Mouse (Mus musculus) embryonic fibroblast, embryonic 13.5 days (primary cell): ENCODE data around the gene Fbxl3.

Source experiments
- CTCF ChIP-seq: IDR thresholded peaks from 2 replicates; pipeline ENCODE4 v1.5.1; 2011; ENCODE audit warnings: mild to moderate bottlenecking, control low read depth, low read length, moderate library complexity, borderline replicate concordance; ENCODE audit not compliant: insufficient read depth
- POLR2A ChIP-seq: IDR thresholded peaks from 2 replicates; pipeline ENCODE4 v1.6.1; 2011; ENCODE audit warnings: low read depth, mild to moderate bottlenecking, control low read depth, low read length, moderate library complexity

- TF ChIP-seq CTCF = no peak
- peak; percentile 68 for TF ChIP-seq POLR2A
Observed at GRCm38 (mm10) chr14:103099238-103099933, at the start of gene Fbxl3.
